Mouse (Mus musculus): ENCODE data around the gene Baz2b.
A peak's percentile ranks its signal among the peaks of the same experiment; 100 is the strongest.
"Not testable (repeated sequence)": the region's sequence is repeated elsewhere in the genome, so short reads cannot be mapped to it uniquely, and the experiment has no call there.

The Baz2b gene

DNA sequence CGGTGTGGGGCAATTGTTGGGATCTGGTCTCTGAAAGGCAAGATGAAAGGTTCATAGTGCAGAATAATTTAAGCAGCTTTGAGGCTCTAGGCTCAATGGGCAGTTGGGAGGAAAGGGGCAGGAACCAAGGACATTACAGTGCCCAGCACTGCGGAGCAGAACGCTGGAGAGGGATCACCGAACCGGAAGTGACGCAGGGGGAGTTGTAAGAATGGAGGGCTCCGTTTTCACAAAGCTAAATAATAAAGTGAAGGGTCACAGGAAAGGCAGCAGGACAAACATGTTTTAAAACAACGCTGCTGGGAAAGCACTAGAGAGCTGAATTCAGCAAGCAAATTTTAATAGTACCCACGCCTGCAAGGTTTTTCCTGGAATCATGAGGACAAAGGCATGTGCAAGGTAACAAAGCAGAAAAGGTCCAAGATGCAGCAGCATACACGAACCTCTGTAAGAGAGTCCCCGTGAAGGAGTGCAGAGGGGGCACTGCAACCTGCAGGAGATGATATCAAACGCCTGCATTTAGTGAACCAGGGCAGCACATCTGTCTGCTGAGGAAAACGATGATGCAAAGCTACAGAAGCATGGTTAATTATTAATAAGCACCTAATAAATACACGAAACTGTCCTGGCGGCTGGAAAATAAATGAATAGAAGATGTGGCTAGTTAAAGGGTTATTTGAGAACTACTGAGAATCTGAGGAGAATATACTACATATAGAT is 120.0 kb downstream of the Baz2b start:
- DNase-seq (ENCODE audit: low spot score): no peak

DNA sequence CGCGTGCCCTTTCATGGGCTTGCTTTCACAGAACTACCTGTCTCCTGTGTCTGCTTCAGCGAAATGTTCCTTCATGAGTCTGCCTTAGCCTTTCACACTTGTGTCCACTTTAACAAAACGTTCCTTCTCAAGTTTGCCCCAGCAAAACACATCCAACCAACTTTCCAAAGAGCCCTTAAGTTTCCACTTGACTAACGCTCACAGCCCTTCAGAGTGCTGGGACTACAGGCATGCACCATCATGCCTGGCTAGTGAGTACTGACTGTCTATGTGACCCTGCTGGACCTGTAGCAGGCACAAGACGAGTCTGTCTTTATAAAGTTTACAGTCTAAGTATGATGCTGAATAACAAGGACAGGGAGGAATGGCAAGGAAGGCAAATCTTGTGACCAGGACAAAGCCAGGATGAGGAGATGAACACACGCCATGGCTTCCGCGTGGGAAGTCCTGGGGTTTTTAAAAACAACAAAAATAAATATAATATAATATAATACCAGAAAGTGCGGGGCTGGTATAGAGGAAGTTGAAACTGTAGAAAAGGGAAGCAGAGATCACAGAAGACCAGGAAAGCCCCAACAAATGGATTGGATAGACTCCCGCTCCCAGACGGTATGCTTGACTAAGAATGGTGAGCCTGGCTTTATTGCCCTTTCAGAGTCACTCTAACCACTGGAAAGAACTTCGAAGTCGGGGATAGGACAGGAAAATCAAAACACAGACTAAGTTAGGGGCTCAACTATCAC is 120.7 kb downstream of the Baz2b start:
- DNase-seq (ENCODE audit: low spot score): no peak

- DNase-seq (ENCODE audit: low spot score): no peak
Measured at GRCm38 (mm10) chr2:60086197-60086903, 123.3 kb downstream of the Baz2b start.

- DNase-seq (ENCODE audit: low spot score): no peak
Measured at GRCm38 (mm10) chr2:60084823-60085222, 124.8 kb downstream of the Baz2b start.

- peak; percentile 55 for DNase-seq (ENCODE audit: low spot score)
Measured at GRCm38 (mm10) chr2:60082984-60083636, 126.5 kb downstream of the Baz2b start.

GRCm38 (mm10) chr2:60082225-60082624 is 127.4 kb downstream of the Baz2b start:
- no peak for DNase-seq (ENCODE audit: low spot score)

DNA sequence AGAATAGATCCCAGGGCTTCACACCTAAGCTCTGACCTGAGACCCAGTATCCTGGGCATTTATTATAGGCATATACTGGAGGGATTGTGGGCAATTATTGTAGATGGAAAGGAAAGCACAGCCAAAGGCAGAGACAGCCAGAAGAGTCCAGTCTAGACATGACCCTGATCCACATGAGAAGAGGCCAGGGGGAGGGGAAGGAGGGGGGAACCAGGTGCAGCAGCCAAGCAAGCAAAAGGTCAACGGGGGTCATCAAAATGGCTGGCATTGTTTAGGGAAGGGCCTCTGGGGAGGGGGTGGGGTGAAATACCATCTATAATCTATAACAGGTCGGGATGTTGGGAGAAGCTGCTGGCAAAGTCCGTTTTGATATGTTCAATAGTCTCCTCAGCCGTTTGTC is 128.8 kb downstream of the Baz2b start:
- no peak for DNase-seq (ENCODE audit: low spot score)

DNA sequence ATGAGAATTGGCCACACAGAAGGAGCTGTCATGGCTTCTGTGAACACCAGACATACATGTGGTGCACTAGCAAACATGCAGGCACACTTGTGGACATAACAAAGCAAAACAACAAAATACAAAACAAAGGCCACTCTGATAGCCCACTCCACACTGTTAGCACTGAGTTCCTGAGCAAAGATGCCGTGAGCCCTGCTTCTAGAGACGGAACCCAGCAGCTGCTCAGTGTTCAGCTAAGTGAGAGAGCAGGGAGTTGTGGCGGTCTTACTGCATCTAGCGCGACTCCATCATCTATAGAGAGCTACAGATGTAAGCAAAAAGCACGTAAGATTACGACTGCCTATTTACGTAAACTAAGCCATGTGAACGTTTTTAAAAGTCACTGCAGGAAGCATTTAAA is 132.0 kb downstream of the Baz2b start:
- no peak for DNase-seq (ENCODE audit: low spot score)

DNA sequence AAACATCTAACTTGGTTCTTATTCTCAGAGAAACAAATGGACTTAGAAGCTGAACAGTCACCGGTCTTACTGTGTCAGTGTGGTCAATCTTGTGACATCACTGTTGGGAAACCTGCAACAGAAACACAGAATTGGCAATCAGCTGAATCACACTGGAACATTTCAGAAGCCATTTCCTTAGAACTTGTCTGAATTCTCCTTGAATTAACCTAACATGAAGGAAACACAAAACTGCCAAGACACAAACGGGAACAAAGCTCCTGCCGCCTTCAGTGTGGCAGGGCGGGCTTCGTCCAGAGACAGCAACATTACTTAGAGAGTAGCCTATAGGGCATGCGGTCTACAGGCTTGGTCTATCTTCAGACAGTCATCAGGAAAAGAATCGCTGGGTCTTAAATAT is 132.8 kb downstream of the Baz2b start:
- DNase-seq (ENCODE audit: low spot score): no peak

- DNase-seq (ENCODE audit: low spot score): no peak
Measured at GRCm38 (mm10) chr2:60076025-60076424, 133.6 kb downstream of the Baz2b start.

GRCm38 (mm10) chr2:60073798-60074197 is 135.8 kb downstream of the Baz2b start:
- DNase-seq (ENCODE audit: low spot score): not testable (repeated sequence)

DNA sequence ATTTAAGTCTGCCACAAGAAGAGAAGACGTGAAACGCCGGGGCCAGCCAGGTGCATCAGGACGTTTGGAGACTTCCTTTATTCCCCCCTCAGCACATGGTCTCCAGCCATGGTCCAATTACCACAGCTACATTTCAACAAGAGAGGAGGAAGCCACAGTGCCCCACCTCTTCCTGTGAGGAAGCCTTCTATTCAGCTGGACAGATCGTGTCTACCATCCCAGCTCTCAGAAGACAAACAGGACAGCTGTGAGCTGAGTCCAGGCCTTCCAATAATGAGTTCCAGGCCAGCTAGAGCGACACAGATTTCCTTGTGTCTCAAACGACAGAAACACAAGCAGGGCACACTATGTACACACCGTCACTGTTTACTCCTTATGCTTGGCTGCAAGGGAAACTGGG is 137.8 kb downstream of the Baz2b start:
- DNase-seq (ENCODE audit: low spot score): no peak

- DNase-seq (ENCODE audit: low spot score): no peak
Measured at GRCm38 (mm10) chr2:60070938-60071337, 138.7 kb downstream of the Baz2b start.

DNA sequence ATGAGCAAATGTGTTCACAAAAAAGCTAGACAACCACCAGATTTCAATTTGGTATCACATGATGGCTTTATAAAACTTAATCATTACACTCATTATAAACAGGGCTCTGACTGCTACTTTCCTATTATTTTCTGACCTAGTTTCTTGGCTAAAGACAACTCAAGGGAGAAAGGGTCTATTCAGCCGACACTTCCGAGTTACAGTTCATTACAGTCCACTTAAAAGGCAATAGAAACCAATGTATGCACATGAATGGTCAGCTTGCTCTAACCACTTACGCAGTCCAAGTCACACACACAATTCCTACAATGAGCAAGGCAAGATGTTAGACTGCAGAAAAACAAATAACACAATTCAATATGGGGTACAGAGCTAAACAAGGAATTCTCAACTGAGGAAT is 141.2 kb downstream of the Baz2b start:
- no peak for DNase-seq (ENCODE audit: low spot score)

GRCm38 (mm10) chr2:60065415-60065814 is 144.2 kb downstream of the Baz2b start:
- DNase-seq (ENCODE audit: low spot score): no peak

DNA sequence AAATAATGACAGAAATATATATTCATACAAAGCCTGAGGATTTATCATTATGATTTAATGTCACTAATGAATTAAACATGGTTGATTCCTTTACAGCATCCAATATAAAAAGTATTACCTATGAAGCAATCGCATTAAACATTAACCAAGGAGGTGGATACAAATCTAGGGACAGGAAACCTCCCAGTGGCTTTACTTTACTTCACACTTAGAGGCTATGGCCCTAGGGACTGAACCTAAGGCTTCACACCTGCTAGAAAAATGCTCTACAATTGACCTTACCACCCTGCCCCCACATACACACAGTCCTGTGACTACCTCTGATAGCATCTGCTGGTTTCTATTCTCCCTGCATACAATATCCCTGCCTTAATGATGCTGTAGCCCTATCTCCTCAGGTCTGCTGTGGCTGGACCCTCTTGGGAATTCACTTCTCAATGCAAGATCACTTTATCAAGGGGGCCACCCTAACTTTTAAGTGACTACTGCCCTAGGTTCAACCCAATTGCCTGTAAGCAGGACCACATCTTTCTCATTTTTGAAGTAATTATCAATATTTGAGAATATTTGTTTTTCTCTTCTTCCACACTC is 149.4 kb downstream of the Baz2b start:
- DNase-seq (ENCODE audit: low spot score): no peak

DNA sequence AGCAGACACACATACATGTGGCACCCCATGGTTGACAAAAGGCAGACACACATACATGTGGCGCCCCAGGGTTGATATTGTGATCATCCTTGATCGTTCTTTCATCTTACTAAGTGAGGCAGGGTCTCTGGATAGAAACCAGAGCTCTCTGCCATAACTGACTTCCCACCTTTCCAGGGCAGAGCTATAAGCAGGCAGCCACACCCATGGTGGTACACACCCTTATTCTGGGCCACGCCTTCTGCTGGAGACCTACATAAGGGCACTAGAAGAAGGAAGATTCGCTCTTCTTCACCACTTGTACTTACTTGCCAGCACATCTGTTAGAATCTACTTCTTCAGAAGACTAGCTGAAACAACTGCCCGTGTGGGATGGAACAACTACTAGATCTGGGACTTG is 150.3 kb downstream of the Baz2b start:
- no peak for DNase-seq (ENCODE audit: low spot score)

GRCm38 (mm10) chr2:60056043-60056442 is 153.6 kb downstream of the Baz2b start:
- DNase-seq (ENCODE audit: low spot score): no peak

GRCm38 (mm10) chr2:60054808-60055535 is 154.7 kb downstream of the Baz2b start:
- DNase-seq (ENCODE audit: low spot score): no peak

- no peak for DNase-seq (ENCODE audit: low spot score)
Measured at GRCm38 (mm10) chr2:60053222-60054010, 156.2 kb downstream of the Baz2b start.
